Comparison of ENCODE assay signal across 19 mouse cellular contexts in the genomic region with DNA sequence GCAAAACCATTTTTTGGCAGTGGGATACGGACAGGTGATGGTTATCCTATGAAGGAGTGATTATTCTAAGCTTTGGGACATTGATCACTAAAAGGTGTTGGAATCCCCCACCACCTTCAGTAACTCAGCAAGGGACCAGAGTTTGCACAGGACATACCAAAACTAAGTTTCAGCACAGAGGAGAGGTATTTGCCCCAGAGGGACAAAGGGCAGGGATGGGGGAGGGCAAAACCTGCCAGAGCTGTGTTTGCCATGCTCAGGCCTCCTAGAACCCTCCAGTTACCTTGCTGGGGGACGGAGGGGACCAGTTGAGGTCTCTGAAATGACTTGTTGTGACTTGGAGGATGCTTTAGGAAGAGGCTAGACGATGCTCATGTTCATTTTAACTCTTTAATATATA. TPM values are rescaled to one million over a fixed set of nuclear protein-coding genes. Genes with fewer than 3 reads are reported as not detected.
DNase-seq lines count a peak whose midpoint lies in the region; ATAC-seq and TF ChIP-seq lines count a peak whose summit lies in the region.
"Had no signal": no experiment of that assay in that cellular context is flagged by ENCODE, and none has a peak within 500 bp of the region (broad histone marks: within the 10 kb centered on the region; RNA-seq: fewer than 3 reads in every experiment).

No protein-coding gene starts in this region.

- H3K27ac ChIP-seq in kidney, embryonic 14.5 days (ENCODE audit: low read depth, low read length) = no peak overlapping the region
- H3K27ac ChIP-seq in liver, adult 2 months (replicated peaks; ENCODE audit: insufficient read depth, low read depth, low read length) = no peak overlapping the region
- no peak overlapping the region for H3K27ac ChIP-seq in liver, embryonic 12.5 days
- no peak overlapping the region for H3K27ac ChIP-seq in liver, embryonic 16.5 days (ENCODE audit: low read length)
- H3K27ac ChIP-seq: embryonic facial prominence, embryonic 13.5 days; forebrain, embryonic 12.5 days; heart, adult 2 months; heart, embryonic 15.5 days had no signal

- peak; percentile 22 for DNase-seq in kidney, adult 18-20 months
- peak; percentile 77 for DNase-seq in liver, adult 2 months (ENCODE audit: extremely low read depth, low read depth, low spot score)
- DNase-seq in spleen, postnatal 4 days (ENCODE audit: low spot score in 2 of 2) = no peak
- DNase-seq in spleen, postnatal 36 days (ENCODE audit: low spot score in 2 of 2) = no peak
- DNase-seq: adrenal gland, postnatal 10 days; cerebellum, adult 11-12 months; cerebellum, adult 9-10 months; cerebellum, postnatal 25 days; gastrocnemius, postnatal 14 days; heart, adult 2 months; heart, postnatal 14 days had no signal

- no peaks in the 10 kb centered on the region for H3K36me3 ChIP-seq in kidney, embryonic 14.5 days (ENCODE audit: control insufficient read depth, insufficient read depth, low read length)
- H3K36me3 ChIP-seq in liver, adult 2 months (ENCODE audit: control insufficient read depth, insufficient read depth, low read length) = no peaks in the 10 kb centered on the region
- no peaks in the 10 kb centered on the region for H3K36me3 ChIP-seq in liver, embryonic 12.5 days
- no peaks in the 10 kb centered on the region for H3K36me3 ChIP-seq in liver, embryonic 16.5 days (ENCODE audit: control insufficient read depth, insufficient read depth)
- H3K36me3 ChIP-seq: embryonic facial prominence, embryonic 13.5 days; forebrain, embryonic 12.5 days; heart, embryonic 15.5 days had no signal

- H3K4me3 ChIP-seq in kidney, embryonic 14.5 days (ENCODE audit: low read length) = no peak overlapping the region
- no peak overlapping the region for H3K4me3 ChIP-seq in liver, adult 2 months (ENCODE audit: insufficient read depth, low read depth, low read length)
- H3K4me3 ChIP-seq in liver, embryonic 12.5 days = no peak overlapping the region
- H3K4me3 ChIP-seq in liver, embryonic 16.5 days (ENCODE audit: low read depth, low read length) = no peak overlapping the region
- H3K4me3 ChIP-seq: embryonic facial prominence, embryonic 13.5 days; forebrain, embryonic 12.5 days; heart, adult 2 months; heart, embryonic 15.5 days had no signal

- ATAC-seq in kidney, embryonic 14.5 days (ENCODE audit: low FRiP score, low TSS enrichment) = no peak
- ATAC-seq in liver, embryonic 12.5 days = no peak
- 0 out of 2 replicates have a peak, but pooled peaks have one; percentile 14 for ATAC-seq in liver, embryonic 16.5 days (ENCODE audit: low read depth)
- ATAC-seq: forebrain, embryonic 16.5 days had no signal

- no peak overlapping the region for H3K9ac ChIP-seq in kidney, embryonic 14.5 days (ENCODE audit: low read depth, low read length)
- no peak overlapping the region for H3K9ac ChIP-seq in liver, adult 2 months (ENCODE audit: low read depth, low read length)
- H3K9ac ChIP-seq in liver, embryonic 12.5 days = no peak overlapping the region
- H3K9ac ChIP-seq in liver, embryonic 16.5 days (ENCODE audit: low read depth, low read length) = no peak overlapping the region
- H3K9ac ChIP-seq: embryonic facial prominence, embryonic 13.5 days; forebrain, embryonic 12.5 days; heart, embryonic 15.5 days had no signal

- no peak overlapping the region for H3K4me2 ChIP-seq in kidney, embryonic 14.5 days (replicated peaks; ENCODE audit: low read depth, low read length)
- no peak overlapping the region for H3K4me2 ChIP-seq in liver, embryonic 12.5 days
- H3K4me2 ChIP-seq in liver, embryonic 16.5 days (ENCODE audit: low read depth, low read length) = no peak overlapping the region
- H3K4me2 ChIP-seq: embryonic facial prominence, embryonic 13.5 days; forebrain, embryonic 12.5 days; heart, embryonic 11.5 days; heart, embryonic 15.5 days had no signal

- H3K9me3 ChIP-seq in kidney, embryonic 14.5 days (ENCODE audit: control insufficient read depth, low read length) = no peaks in the 10 kb centered on the region
- H3K9me3 ChIP-seq in liver, embryonic 12.5 days (replicated peaks) = no peaks in the 10 kb centered on the region
- H3K9me3 ChIP-seq in liver, embryonic 16.5 days (replicated peaks; ENCODE audit: control insufficient read depth, low read length) = no peaks in the 10 kb centered on the region
- H3K9me3 ChIP-seq: embryonic facial prominence, embryonic 13.5 days; forebrain, embryonic 12.5 days; heart, embryonic 15.5 days had no signal

- no peak for TF ChIP-seq POLR2A in liver, adult 2 months (IDR thresholded peaks at IDR 0.05; ENCODE audit: extremely low read depth, insufficient read depth, low read length)

- no peaks in the 10 kb centered on the region for H3K79me2 ChIP-seq in liver, adult 2 months (ENCODE audit: control insufficient read depth, insufficient read depth, low read length)

- 87% methylated on average over 3 of the region's 3 CpGs for WGBS in kidney, embryonic 14.5 days
- WGBS in liver, adult 2 months = 57% methylated on average over 3 of the region's 3 CpGs
- 56% methylated on average over 3 of the region's 3 CpGs for WGBS in liver, embryonic 12.5 days (ENCODE audit: insufficient replicate concordance)
- 62% methylated on average over 3 of the region's 3 CpGs for WGBS in liver, embryonic 16.5 days (ENCODE audit: insufficient replicate concordance)

- peaks cover 5% of the 10 kb centered on the region; the same call in 1 of the 2 replicates for H3K4me1 ChIP-seq in kidney, embryonic 14.5 days (ENCODE audit: control insufficient read depth, insufficient read depth, low read length)
- H3K4me1 ChIP-seq in liver, adult 2 months (ENCODE audit: control insufficient read depth, insufficient read depth, low read length) = peaks cover 12% of the 10 kb centered on the region
- peaks cover 23% of the 10 kb centered on the region for H3K4me1 ChIP-seq in liver, embryonic 12.5 days
- peaks cover 9% of the 10 kb centered on the region for H3K4me1 ChIP-seq in liver, embryonic 16.5 days (ENCODE audit: control insufficient read depth, low read depth, low read length)

- no peak for TF ChIP-seq CTCF in liver, adult 2 months (IDR thresholded peaks at IDR 0.05; ENCODE audit: low read depth, low read length)

- H3K27me3 ChIP-seq in kidney, embryonic 14.5 days (ENCODE audit: control insufficient read depth, insufficient read depth, low read length) = no peaks in the 10 kb centered on the region
- no peaks in the 10 kb centered on the region for H3K27me3 ChIP-seq in liver, adult 2 months (ENCODE audit: control insufficient read depth, insufficient read depth, low read length)
- peaks cover 33% of the 10 kb centered on the region for H3K27me3 ChIP-seq in liver, embryonic 12.5 days (replicated peaks)
- peaks cover 19% of the 10 kb centered on the region for H3K27me3 ChIP-seq in liver, embryonic 16.5 days (ENCODE audit: control insufficient read depth, insufficient read depth, low read depth, low read length)
- H3K27me3 ChIP-seq: heart, embryonic 15.5 days had no signal

RNA-seq across cellular contexts. Expression of gene Jak1, which starts 30.7 kb away (rescaled TPM):
- 56.0 and 110 TPM in 2 replicates for polyA plus RNA-seq in kidney, embryonic 14.5 days (2014; fragmentation: Nextera tagmentation; extraction: Ambion mirVana)
- total RNA-seq in liver, adult 2 months (2014; rRNA removed) = 67.0 and 67.1 TPM in 2 replicates
- 19.2 and 21.7 TPM in 2 replicates for polyA plus RNA-seq in liver, adult 2 months (2012; rRNA removed)
- polyA plus RNA-seq in liver, embryonic 12.5 days (2016; fragmentation: Nextera tagmentation; extraction: Ambion mirVana) = 59.7 and 61.2 TPM in 2 replicates
- polyA plus RNA-seq in liver, embryonic 16.5 days (2015; fragmentation: Nextera tagmentation; extraction: Ambion mirVana) = 48.2 and 48.3 TPM in 2 replicates

Comparison
In these comparisons a context has a peak if more than half of its experiments do, and no peak if none do; other contexts are left out.
1. DNase-seq: peak in kidney, adult 18-20 months (single experiment) and liver, adult 2 months (single experiment); none in spleen, postnatal 4 days (0 of 2) and spleen, postnatal 36 days (0 of 2).